In the genomic region with DNA sequence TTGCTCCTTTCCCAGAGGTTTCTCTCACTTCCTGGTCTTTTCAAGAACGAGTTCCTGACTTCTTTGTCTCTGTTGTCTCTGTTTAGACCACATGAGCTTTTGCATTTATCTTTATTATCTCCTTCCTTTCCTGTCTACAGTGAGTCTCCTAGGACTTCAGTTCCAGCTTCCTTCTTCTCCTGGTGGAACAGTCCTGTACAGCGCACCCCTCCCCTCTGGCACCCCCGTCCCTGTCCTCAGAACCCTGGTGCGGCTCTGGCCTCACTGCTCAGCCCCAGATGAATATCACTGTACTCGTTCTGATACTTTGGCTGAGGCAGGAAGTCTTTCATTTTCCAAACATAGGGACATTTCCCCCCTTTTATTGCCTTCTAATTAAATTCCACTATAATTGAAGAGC, we compare ENCODE assay signal across 23 mouse cellular contexts.
"Had no signal": no experiment of that assay in that cellular context is flagged by ENCODE, and none has a peak within 500 bp of the region (broad histone marks: within the 10 kb centered on the region; RNA-seq: fewer than 3 reads in every experiment).

No protein-coding gene starts in this region.

- ATAC-seq: forebrain, postnatal 0 days; hindbrain, embryonic 16.5 days; inflammation-experienced regulatory T-cells, adult 6 months; intestine, embryonic 15.5 days; intestine, postnatal 0 days had no signal

- H3K27ac ChIP-seq: heart, embryonic 10.5 days; hindbrain, embryonic 10.5 days; hindbrain, embryonic 12.5 days; hindbrain, embryonic 14.5 days; intestine, embryonic 15.5 days; kidney, embryonic 15.5 days; kidney, postnatal 0 days had no signal

- H3K36me3 ChIP-seq: heart, embryonic 10.5 days; heart, embryonic 12.5 days; hindbrain, embryonic 10.5 days; hindbrain, embryonic 12.5 days; intestine, embryonic 15.5 days; kidney, embryonic 15.5 days had no signal

- DNase-seq: forebrain, postnatal 0 days; gastrocnemius, postnatal 14 days; heart, adult 18-20 months; heart, postnatal 10 days; heart, postnatal 4 days; kidney, adult 2 months; kidney, adult 9 months; kidney, postnatal 14 days; kidney, postnatal 36 days; layer of hippocampus, adult 9-11 months; layer of hippocampus, postnatal 36 days; liver had no signal

- H3K4me2 ChIP-seq: heart, embryonic 12.5 days; hindbrain, embryonic 12.5 days; hindbrain, embryonic 14.5 days; intestine, embryonic 15.5 days; kidney, embryonic 15.5 days had no signal

- H3K4me1 ChIP-seq: heart, embryonic 12.5 days; hindbrain, embryonic 12.5 days had no signal

- H3K9me3 ChIP-seq: heart, embryonic 10.5 days; heart, embryonic 12.5 days; hindbrain, embryonic 10.5 days; hindbrain, embryonic 12.5 days; intestine, embryonic 15.5 days; kidney, embryonic 15.5 days had no signal

- H3K9ac ChIP-seq: forebrain, postnatal 0 days; heart, embryonic 12.5 days; hindbrain, embryonic 12.5 days; hindbrain, embryonic 14.5 days; intestine, embryonic 15.5 days; kidney, embryonic 15.5 days had no signal

- H3K4me3 ChIP-seq: heart, embryonic 10.5 days; heart, embryonic 12.5 days; hindbrain, embryonic 10.5 days; hindbrain, embryonic 12.5 days; intestine, embryonic 15.5 days; kidney, embryonic 15.5 days had no signal

- H3K27me3 ChIP-seq: heart, embryonic 12.5 days; hindbrain, embryonic 12.5 days; intestine, embryonic 15.5 days; kidney, embryonic 15.5 days had no signal
